Mouse (Mus musculus): ENCODE measurements around the gene Hoxb4. TPM values are rescaled to one million over a fixed set of nuclear protein-coding genes. Genes with fewer than 3 reads are reported as not detected.

Hoxb4 gene
- polyA plus RNA-seq, 1 experiment from 2014 or later = 2.7 TPM

- Histone ChIP-seq H3K9me3 (replicated peaks; ENCODE audit: control insufficient read depth, low read length) (no peaks in the 10 kb centered on the region), H3K4me3 (replicated peaks; ENCODE audit: low read length) (peak overlapping the region; percentile 48), H3K27me3 (ENCODE audit: control insufficient read depth, insufficient read depth, low read length) (no peaks in the 10 kb centered on the region; the same call in 1 of the 2 replicates), H3K27ac (ENCODE audit: low read length) (peak overlapping the region; percentile 84), H3K4me1 (ENCODE audit: control insufficient read depth, insufficient read depth, low read length) (peaks cover 9% of the 10 kb centered on the region; the same call in 1 of the 2 replicates), H3K9ac (ENCODE audit: low read length) (peak overlapping the region; percentile 68), H3K4me2 (ENCODE audit: low read depth, low read length) (peak overlapping the region; percentile 87), H3K36me3 (ENCODE audit: control insufficient read depth, insufficient read depth, low read length) (no peaks in the 10 kb centered on the region)
- ATAC-seq (ENCODE audit: insufficient read depth, low FRiP score) = peak; percentile 83
- 2% methylated on average over 31 of the region's 31 CpGs for WGBS
Measured at GRCm38 (mm10) chr11:96311520-96312417, 6.3 kb upstream of the Hoxb4 start.

- H3K4me3 ChIP-seq (replicated peaks; ENCODE audit: low read length) = no peak overlapping the region
- peaks cover 9% of the 10 kb centered on the region; the same call in 1 of the 2 replicates for H3K4me1 ChIP-seq (ENCODE audit: control insufficient read depth, insufficient read depth, low read length)
- no peaks in the 10 kb centered on the region for H3K9me3 ChIP-seq (replicated peaks; ENCODE audit: control insufficient read depth, low read length)
- 0 out of 2 replicates have a peak overlapping the region, but pooled peaks have one; percentile 88 for H3K27ac ChIP-seq (ENCODE audit: low read length)
- no peaks in the 10 kb centered on the region for H3K36me3 ChIP-seq (ENCODE audit: control insufficient read depth, insufficient read depth, low read length)
- H3K9ac ChIP-seq (ENCODE audit: low read length) = no peak overlapping the region
- H3K27me3 ChIP-seq (ENCODE audit: control insufficient read depth, insufficient read depth, low read length) = no peaks in the 10 kb centered on the region; the same call in 1 of the 2 replicates
- 48% methylated on average over 2 of the region's 2 CpGs for WGBS
- ATAC-seq (ENCODE audit: insufficient read depth, low FRiP score) = no peak
- H3K4me2 ChIP-seq (ENCODE audit: low read depth, low read length) = peak overlapping the region; percentile 87
Measured at GRCm38 (mm10) chr11:96313134-96313533, 4.9 kb upstream of the Hoxb4 start.

GRCm38 (mm10) chr11:96313806-96314428 is 4.2 kb upstream of the Hoxb4 start:
- peak overlapping the region; percentile 42 for H3K4me3 ChIP-seq (replicated peaks; ENCODE audit: low read length)
- peak overlapping the region; percentile 87 for H3K4me2 ChIP-seq (ENCODE audit: low read depth, low read length)
- peak overlapping the region; percentile 88 for H3K27ac ChIP-seq (ENCODE audit: low read length)
- H3K27me3 ChIP-seq (ENCODE audit: control insufficient read depth, insufficient read depth, low read length) = no peaks in the 10 kb centered on the region; the same call in 1 of the 2 replicates
- ATAC-seq (ENCODE audit: insufficient read depth, low FRiP score) = no peak
- H3K9ac ChIP-seq (ENCODE audit: low read length) = peak overlapping the region; percentile 73
- H3K36me3 ChIP-seq (ENCODE audit: control insufficient read depth, insufficient read depth, low read length) = no peaks in the 10 kb centered on the region
- WGBS = 20% methylated on average over 12 of the region's 12 CpGs
- H3K9me3 ChIP-seq (replicated peaks; ENCODE audit: control insufficient read depth, low read length) = no peaks in the 10 kb centered on the region
- H3K4me1 ChIP-seq (ENCODE audit: control insufficient read depth, insufficient read depth, low read length) = peaks cover 9% of the 10 kb centered on the region; the same call in 1 of the 2 replicates

- peaks cover 9% of the 10 kb centered on the region; the same call in 1 of the 2 replicates for H3K4me1 ChIP-seq (ENCODE audit: control insufficient read depth, insufficient read depth, low read length)
- H3K9ac ChIP-seq (ENCODE audit: low read length) = peak overlapping the region; percentile 73
- H3K4me3 ChIP-seq (replicated peaks; ENCODE audit: low read length) = peak overlapping the region; percentile 42
- peak overlapping the region; percentile 88 for H3K27ac ChIP-seq (ENCODE audit: low read length)
- H3K9me3 ChIP-seq (replicated peaks; ENCODE audit: control insufficient read depth, low read length) = no peaks in the 10 kb centered on the region
- H3K36me3 ChIP-seq (ENCODE audit: control insufficient read depth, insufficient read depth, low read length) = no peaks in the 10 kb centered on the region
- WGBS = 6% methylated on average over 34 of the region's 34 CpGs
- no peaks in the 10 kb centered on the region; the same call in 1 of the 2 replicates for H3K27me3 ChIP-seq (ENCODE audit: control insufficient read depth, insufficient read depth, low read length)
- H3K4me2 ChIP-seq (ENCODE audit: low read depth, low read length) = peak overlapping the region; percentile 87
- ATAC-seq (ENCODE audit: insufficient read depth, low FRiP score) = no peak
Measured at GRCm38 (mm10) chr11:96314671-96315343, 3.3 kb upstream of the Hoxb4 start.

GRCm38 (mm10) chr11:96315344-96315681 is 2.8 kb upstream of the Hoxb4 start:
- H3K9me3 ChIP-seq (replicated peaks; ENCODE audit: control insufficient read depth, low read length) = no peaks in the 10 kb centered on the region
- peak overlapping the region; percentile 88 for H3K27ac ChIP-seq (ENCODE audit: low read length)
- H3K9ac ChIP-seq (ENCODE audit: low read length) = peak overlapping the region; percentile 73
- WGBS = 28% methylated on average over 5 of the region's 5 CpGs
- no peak for ATAC-seq (ENCODE audit: insufficient read depth, low FRiP score)
- no peaks in the 10 kb centered on the region; the same call in 1 of the 2 replicates for H3K27me3 ChIP-seq (ENCODE audit: control insufficient read depth, insufficient read depth, low read length)
- H3K4me3 ChIP-seq (replicated peaks; ENCODE audit: low read length) = peak overlapping the region; percentile 42
- peak overlapping the region; percentile 87 for H3K4me2 ChIP-seq (ENCODE audit: low read depth, low read length)
- H3K4me1 ChIP-seq (ENCODE audit: control insufficient read depth, insufficient read depth, low read length) = peaks cover 9% of the 10 kb centered on the region; the same call in 1 of the 2 replicates
- no peaks in the 10 kb centered on the region for H3K36me3 ChIP-seq (ENCODE audit: control insufficient read depth, insufficient read depth, low read length)

- Histone ChIP-seq H3K9me3 (replicated peaks; ENCODE audit: control insufficient read depth, low read length) (no peaks in the 10 kb centered on the region), H3K27me3 (ENCODE audit: control insufficient read depth, insufficient read depth, low read length) (no peaks in the 10 kb centered on the region; the same call in 1 of the 2 replicates), H3K27ac (ENCODE audit: low read length) (peak overlapping the region; percentile 88; the same call in 1 of the 2 replicates), H3K36me3 (ENCODE audit: control insufficient read depth, insufficient read depth, low read length) (no peaks in the 10 kb centered on the region), H3K9ac (ENCODE audit: low read length) (peak overlapping the region; percentile 88), H3K4me3 (replicated peaks; ENCODE audit: low read length) (peak overlapping the region; percentile 63), H3K4me2 (ENCODE audit: low read depth, low read length) (peak overlapping the region; percentile 87), H3K4me1 (ENCODE audit: control insufficient read depth, insufficient read depth, low read length) (peaks cover 6% of the 10 kb centered on the region; the same call in 1 of the 2 replicates)
- no peak for ATAC-seq (ENCODE audit: insufficient read depth, low FRiP score)
- WGBS = 13% methylated on average over 18 of the region's 18 CpGs
Measured at GRCm38 (mm10) chr11:96316696-96317607, 1.1 kb upstream of the Hoxb4 start.

- Histone ChIP-seq H3K9me3 (replicated peaks; ENCODE audit: control insufficient read depth, low read length) (no peaks in the 10 kb centered on the region), H3K9ac (ENCODE audit: low read length) (peak overlapping the region; percentile 88), H3K36me3 (ENCODE audit: control insufficient read depth, insufficient read depth, low read length) (no peaks in the 10 kb centered on the region), H3K27me3 (ENCODE audit: control insufficient read depth, insufficient read depth, low read length) (no peaks in the 10 kb centered on the region; the same call in 1 of the 2 replicates), H3K27ac (ENCODE audit: low read length) (peak overlapping the region; percentile 98), H3K4me3 (replicated peaks; ENCODE audit: low read length) (peak overlapping the region; percentile 63), H3K4me1 (ENCODE audit: control insufficient read depth, insufficient read depth, low read length) (0 out of 2 replicates have a peak, but pooled peaks cover 3% of the 10 kb centered on the region), H3K4me2 (ENCODE audit: low read depth, low read length) (peak overlapping the region; percentile 87)
- WGBS = under 1% methylated on average over 45 of the region's 45 CpGs
- ATAC-seq (ENCODE audit: insufficient read depth, low FRiP score) = peak; percentile 78
Measured at GRCm38 (mm10) chr11:96318368-96319070, 452 bp downstream of the Hoxb4 start.

Measured in stomach, embryonic 16.5 days (tissue).